Mouse (Mus musculus): ENCODE measurements around the gene Arih1. TPM values are rescaled to one million over a fixed set of nuclear protein-coding genes. Genes with fewer than 3 reads are reported as not detected.
"Not testable (repeated sequence)": the region's sequence is repeated elsewhere in the genome, so short reads cannot be mapped to it uniquely, and the experiment has no call there.

Gene Arih1
- total RNA-seq, 2 experiments from 2014 or later = 108 to 111 TPM

GRCm38 (mm10) chr9:59458416-59458815 lies 28.0 kb downstream of the Arih1 start:
- no peak for DNase-seq

- DNase-seq = no peak
These were observed 28.7 kb downstream of the Arih1 start for GRCm38 (mm10) chr9:59457671-59458070.

GRCm38 (mm10) chr9:59455404-59456068 lies 30.9 kb downstream of the Arih1 start:
- no peak for DNase-seq

- no peak for DNase-seq
These were observed 52.7 kb downstream of the Arih1 start for GRCm38 (mm10) chr9:59433729-59434128.

- DNase-seq = no peak
These were observed 54.8 kb downstream of the Arih1 start for GRCm38 (mm10) chr9:59431626-59432025.

- DNase-seq = no peak
These were observed 65.9 kb downstream of the Arih1 start for GRCm38 (mm10) chr9:59420487-59420886.

GRCm38 (mm10) chr9:59407271-59407670 lies 79.1 kb downstream of the Arih1 start:
- DNase-seq = no peak

GRCm38 (mm10) chr9:59389086-59389485 lies 97.3 kb downstream of the Arih1 start:
- DNase-seq = no peak

- DNase-seq = peak in 1 of 2 experiments; percentile 10
These were observed 98.1 kb downstream of the Arih1 start for GRCm38 (mm10) chr9:59388311-59388710.

GRCm38 (mm10) chr9:59387461-59387860 lies 99.0 kb downstream of the Arih1 start:
- DNase-seq = no peak

- no peak for DNase-seq
These were observed 110.8 kb downstream of the Arih1 start for GRCm38 (mm10) chr9:59375626-59376025.

GRCm38 (mm10) chr9:59369646-59370045 lies 116.8 kb downstream of the Arih1 start:
- DNase-seq = no peak

- DNase-seq = no peak
These were observed 117.2 kb downstream of the Arih1 start for GRCm38 (mm10) chr9:59369220-59369619.

- not testable (repeated sequence) for DNase-seq
These were observed 125.9 kb downstream of the Arih1 start for GRCm38 (mm10) chr9:59360487-59360886.

GRCm38 (mm10) chr9:59358041-59358440 lies 128.4 kb downstream of the Arih1 start:
- DNase-seq = not testable (repeated sequence)

GRCm38 (mm10) chr9:59353253-59353639 lies 133.2 kb downstream of the Arih1 start, which contains the start of gene Bbs4:
Gene Bbs4 (minus strand): TSS chr9:59353508.
- DNase-seq = peak; percentile 84 to 85

- no peak for DNase-seq
These were observed 133.7 kb downstream of the Arih1 start for GRCm38 (mm10) chr9:59352586-59353252.

GRCm38 (mm10) chr9:59346176-59346575 lies 140.2 kb downstream of the Arih1 start:
- no peak for DNase-seq

GRCm38 (mm10) chr9:59340002-59340401 lies 146.4 kb downstream of the Arih1 start:
- DNase-seq = no peak

- no peak for DNase-seq
These were observed 147.3 kb downstream of the Arih1 start for GRCm38 (mm10) chr9:59339107-59339506.

- no peak for DNase-seq
These were observed 148.0 kb downstream of the Arih1 start for GRCm38 (mm10) chr9:59338411-59338810.

Data from layer of hippocampus, postnatal 36 days (tissue).